Mouse (Mus musculus) hindbrain, postnatal 0 days (tissue): ENCODE measurements around the gene Tlx2. TPM values are rescaled to one million over a fixed set of nuclear protein-coding genes. Genes with fewer than 3 reads are reported as not detected.

ENCODE experiments used
- ATAC-seq: fragments of 200-750 bp; cut with Nextera tagmentation; 2 replicates; pipeline ENCODE4 v1.8.0; 2017; ENCODE audit warnings: mild to moderate bottlenecking, moderate TSS enrichment, moderate library complexity
- DNase-seq: peaks from one replicate; pipeline ENCODE4 v3.0.0-alpha.2; 2015; ENCODE audit warnings: low spot score
- H3K27ac ChIP-seq: fragments of 300-500 bp; sonication (generic); 2 replicates; pipeline ENCODE4 v1.5.1; 2014; ENCODE audit warnings: mild to moderate bottlenecking
- H3K27me3 ChIP-seq: fragments of 300-500 bp; sonication (generic); 2 replicates; pipeline ENCODE4 v1.6.1; 2014; ENCODE audit warnings: low read length, mixed read lengths; ENCODE audit not compliant: insufficient read depth
- H3K36me3 ChIP-seq: fragments of 300-500 bp; sonication (generic); 2 replicates; pipeline ENCODE4 v1.6.1; 2014; ENCODE audit warnings: low read length, mixed read lengths; ENCODE audit not compliant: insufficient read depth
- H3K4me1 ChIP-seq: fragments of 300-500 bp; sonication (generic); 2 replicates; pipeline ENCODE4 v1.6.1; 2014; ENCODE audit warnings: antibody characterized with exemption, low read length, mixed read lengths; ENCODE audit not compliant: insufficient read depth
- H3K4me2 ChIP-seq: fragments of 300-500 bp; sonication (generic); 2 replicates; pipeline ENCODE4 v1.6.1; 2014; ENCODE audit warnings: low read depth, mild to moderate bottlenecking, low read length, moderate library complexity, mixed read lengths
- H3K4me3 ChIP-seq: fragments of 300-500 bp; sonication (generic); 2 replicates; pipeline ENCODE4 v1.5.1; 2014; ENCODE audit warnings: low read length
- H3K9ac ChIP-seq: fragments of 300-500 bp; sonication (generic); replicated peaks from 2 replicates; pipeline ENCODE4 v1.6.1; 2014; ENCODE audit warnings: mild to moderate bottlenecking, low read length, moderate library complexity, mixed read lengths
- H3K9me3 ChIP-seq: fragments of 300-500 bp; sonication (generic); 2 replicates; pipeline ENCODE4 v1.6.1; 2016; ENCODE audit warnings: low read length, mixed read lengths
- CTCF ChIP-seq: IDR thresholded peaks from 2 replicates; pipeline ENCODE4 v1.5.1; 2016; ENCODE audit warnings: antibody characterized with exemption, control low read depth, low read depth
- WGBS: fragments of 180-500 bp; shearing (Covaris S2); extraction: QIAGEN DNeasy Blood & Tissue Kit; methylation state at CpG from one replicate; pipeline ENCODE4 v1.1.7; 2014; 5-methylcytosine and 5-hydroxymethylcytosine counted together
- polyA plus RNA-seq: library from polyadenylated mRNA; unstranded; fragments of >200 nt; fragmentation: Nextera tagmentation; extraction: Ambion mirVana; gene quantifications from 2 replicates; pipeline ENCODE4 v1.2.1, GENCODE M21; 2015
- total RNA-seq: library from RNA; depleted of rRNA; stranded (reverse); fragments of >200 nt; gene quantifications from 2 replicates; pipeline ENCODE4 v1.2.3, GENCODE M21; 2014

Tlx2 gene
- total and polyA plus RNA-seq, 2 experiments from 2014 or later: not detected

DNA sequence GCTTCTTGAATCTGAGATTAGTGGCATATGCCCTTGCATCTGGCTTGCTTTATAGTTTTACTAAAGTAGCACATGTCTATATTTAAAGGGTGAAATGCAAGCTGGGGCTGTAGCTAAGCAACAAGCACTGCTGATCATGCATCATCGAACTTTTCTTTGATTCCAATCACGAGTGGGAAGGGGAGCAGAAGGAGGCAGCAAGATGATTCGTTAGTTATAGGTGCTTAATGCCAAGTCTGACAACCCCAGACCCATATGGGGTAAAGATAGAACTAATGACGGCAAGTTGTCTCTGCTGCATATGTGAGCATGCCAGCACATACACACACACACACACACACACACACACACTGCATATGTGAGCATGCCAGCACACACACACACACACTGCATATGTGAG lies 34.1 kb upstream of the Tlx2 start:
- ATAC-seq (no peak), DNase-seq (no peak)
- TF ChIP-seq CTCF: no peak
- peaks cover 7% of the 10 kb centered on the region; the same call in 1 of the 2 replicates for H3K36me3 ChIP-seq
- 45% methylated on average over 4 of the region's 4 CpGs for whole genome bisulfite sequencing
- no peaks in the 10 kb centered on the region for H3K27me3 ChIP-seq
- no peak overlapping the region for H3K27ac ChIP-seq
- no peak overlapping the region for H3K4me2 ChIP-seq
- peaks cover 23% of the 10 kb centered on the region for H3K4me1 ChIP-seq
- no peaks in the 10 kb centered on the region for H3K9me3 ChIP-seq
- no peak overlapping the region for H3K9ac ChIP-seq
- no peak overlapping the region for H3K4me3 ChIP-seq

DNA sequence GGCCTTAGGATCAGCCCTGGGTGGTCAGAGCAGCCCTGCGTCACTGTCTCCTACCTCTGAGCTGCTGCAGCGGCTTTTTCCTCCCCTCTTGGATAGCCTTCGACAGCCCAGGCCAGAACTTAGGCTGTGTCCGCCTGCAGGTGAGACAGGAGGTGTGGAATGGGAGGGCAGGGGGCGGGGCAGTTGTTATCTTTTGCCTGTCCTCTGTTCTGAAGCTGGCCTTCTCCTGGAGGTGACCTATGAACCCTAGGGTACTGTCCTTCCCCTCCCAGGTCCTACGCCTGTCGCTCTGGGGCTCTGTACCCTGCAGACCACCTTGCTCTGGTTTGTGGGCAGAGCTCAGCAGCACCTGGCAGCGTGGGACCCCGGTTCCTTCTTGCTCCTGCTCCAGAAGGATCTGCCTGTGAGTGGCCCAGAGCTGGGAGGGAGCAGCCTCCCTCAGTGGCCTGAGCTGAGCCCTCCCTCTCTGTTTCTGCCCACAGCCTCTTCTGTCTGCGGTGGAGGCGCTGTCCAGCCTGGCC lies 33.1 kb upstream of the Tlx2 start:
- Histone ChIP-seq H3K27ac (no peak overlapping the region), H3K4me3 (peak overlapping the region; percentile 75), H3K9ac (peak overlapping the region; percentile 80; the same call in 1 of the 2 replicates), H3K36me3 (peaks cover 7% of the 10 kb centered on the region; the same call in 1 of the 2 replicates), H3K4me2 (peak overlapping the region; percentile 90), H3K4me1 (peaks cover 19% of the 10 kb centered on the region), H3K27me3 (no peaks in the 10 kb centered on the region), H3K9me3 (no peaks in the 10 kb centered on the region)
- ATAC-seq (no peak), DNase-seq (no peak)
- 49% methylated on average over 11 of the region's 11 CpGs for WGBS
- no peak for TF ChIP-seq CTCF

DNA sequence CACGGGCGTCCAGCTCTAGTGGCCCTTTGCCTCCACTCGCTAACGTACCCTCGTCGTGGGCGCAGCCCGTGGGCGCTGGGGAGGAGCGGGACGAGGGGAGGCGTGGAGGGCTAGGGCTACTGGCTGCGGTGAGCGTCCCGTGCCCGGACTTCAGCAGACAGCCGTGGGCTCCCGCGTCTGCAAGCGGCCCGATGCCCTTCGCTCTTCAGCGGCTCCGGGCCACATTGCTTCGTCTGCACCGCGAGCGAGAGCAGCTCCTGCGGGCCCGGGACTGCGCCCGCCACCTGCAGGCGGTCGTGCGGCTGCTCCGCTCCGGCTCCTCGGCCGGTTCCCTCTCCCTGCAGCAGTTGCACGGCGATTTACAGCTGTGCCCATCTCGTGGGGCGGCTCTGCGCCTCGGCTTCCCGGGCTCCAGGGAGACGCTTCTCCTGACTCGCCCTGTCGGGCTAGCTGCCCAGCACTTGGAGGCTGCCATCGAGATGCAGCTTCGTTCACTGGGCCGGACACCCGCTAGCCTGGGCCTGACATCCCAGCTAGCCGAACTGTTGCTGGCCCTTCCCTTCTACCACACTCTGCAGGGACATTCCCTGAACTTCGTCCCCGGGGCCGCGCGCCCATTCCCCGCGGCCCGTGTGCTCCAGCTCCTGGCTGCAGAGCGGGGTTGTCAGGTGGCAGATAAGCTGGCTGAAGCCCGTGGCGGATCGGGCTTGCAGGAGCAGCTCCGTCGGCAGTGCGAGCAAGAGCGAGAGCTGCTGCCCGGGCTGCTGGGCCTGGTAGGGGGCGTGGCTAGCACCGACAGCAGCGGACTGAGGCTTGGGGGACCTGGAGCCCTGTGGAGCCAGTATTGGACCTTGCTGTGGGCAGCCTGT lies 31.8 kb upstream of the Tlx2 start:
- WGBS: under 1% methylated on average over 63 of the region's 74 CpGs
- Histone ChIP-seq H3K4me2 (peak overlapping the region; percentile 90), H3K9ac (peak overlapping the region; percentile 80), H3K27ac (peak overlapping the region; percentile 91), H3K4me3 (peak overlapping the region; percentile 75), H3K27me3 (no peaks in the 10 kb centered on the region), H3K36me3 (peaks cover 3% of the 10 kb centered on the region; the same call in 1 of the 2 replicates), H3K9me3 (no peaks in the 10 kb centered on the region), H3K4me1 (peaks cover 15% of the 10 kb centered on the region)
- DNase-seq (peak; percentile 70), ATAC-seq (peak; percentile 81)
- TF ChIP-seq CTCF: peak; percentile 29; the same call in 1 of the 2 replicates

DNA sequence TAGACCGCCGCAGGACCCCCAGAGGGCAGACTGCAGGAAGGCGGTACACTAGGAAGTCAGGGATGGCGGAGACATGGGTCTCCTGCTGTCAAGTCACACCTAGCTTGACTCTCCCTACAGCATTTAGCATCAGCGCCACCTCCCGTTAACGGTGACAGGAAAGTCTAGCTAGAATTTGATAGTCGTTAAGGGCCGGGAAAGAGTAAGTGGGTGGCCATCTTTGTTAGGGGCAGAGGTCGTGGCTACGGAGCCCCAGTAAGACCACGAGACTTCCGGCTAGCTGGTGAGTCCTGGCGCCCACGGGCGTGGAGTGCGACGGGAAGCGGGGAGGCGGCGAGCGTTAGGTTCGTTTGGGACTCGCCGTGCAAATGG lies 31.2 kb upstream of the Tlx2 start, which contains the start of the genes Ccdc142 and Gm42688:
TSS of gene Ccdc142 (plus strand) at position 286 of the 372 bp plus-strand sequence.
TSS of gene Gm42688 (plus strand) at position 302 of the 372 bp plus-strand sequence.
- H3K27me3 ChIP-seq: no peaks in the 10 kb centered on the region
- WGBS: under 1% methylated on average over 25 of the region's 25 CpGs
- H3K9ac ChIP-seq: peak within 1 kb of the TSS; percentile 80
- peaks cover 15% of the 10 kb centered on the region for H3K4me1 ChIP-seq
- H3K27ac ChIP-seq: peak within 1 kb of the TSS; percentile 91
- peak within 1 kb of the TSS; percentile 75 for H3K4me3 ChIP-seq
- TF ChIP-seq CTCF: peak; percentile 80
- H3K4me2 ChIP-seq: peak within 1 kb of the TSS; percentile 90
- no peaks in the 10 kb centered on the region for H3K9me3 ChIP-seq
- ATAC-seq: peak; percentile 93
- H3K36me3 ChIP-seq: peaks cover 3% of the 10 kb centered on the region; the same call in 1 of the 2 replicates
- DNase-seq: peak; percentile 94

DNA sequence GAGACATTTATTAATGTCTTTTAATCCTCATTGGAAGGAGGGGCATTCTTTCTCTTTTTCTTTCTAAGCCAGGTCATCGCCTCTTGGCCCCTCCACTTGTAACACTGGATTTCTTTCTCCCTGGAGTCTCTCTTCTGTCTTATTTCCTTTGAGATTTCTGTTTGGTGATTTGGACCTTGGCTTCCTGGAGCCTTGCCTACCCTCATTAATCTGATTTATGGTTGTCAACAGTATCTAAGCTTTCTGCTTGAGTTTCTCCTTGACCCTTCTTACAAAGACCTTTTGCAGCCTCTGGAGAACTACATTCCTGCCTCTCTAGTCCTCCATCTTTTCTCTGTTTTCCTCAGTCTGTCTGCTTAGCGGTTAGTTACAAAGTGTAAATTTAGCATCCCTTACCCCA lies 28.3 kb upstream of the Tlx2 start:
- Histone ChIP-seq H3K4me1 (peaks cover 12% of the 10 kb centered on the region), H3K9me3 (no peaks in the 10 kb centered on the region), H3K4me3 (no peak overlapping the region), H3K36me3 (no peaks in the 10 kb centered on the region), H3K27ac (no peak overlapping the region), H3K4me2 (no peak overlapping the region), H3K9ac (no peak overlapping the region), H3K27me3 (no peaks in the 10 kb centered on the region)
- DNase-seq: no peak
- no peak for ATAC-seq
- no peak for TF ChIP-seq CTCF
- 74% methylated on average over 2 of the region's 2 CpGs for WGBS

DNA sequence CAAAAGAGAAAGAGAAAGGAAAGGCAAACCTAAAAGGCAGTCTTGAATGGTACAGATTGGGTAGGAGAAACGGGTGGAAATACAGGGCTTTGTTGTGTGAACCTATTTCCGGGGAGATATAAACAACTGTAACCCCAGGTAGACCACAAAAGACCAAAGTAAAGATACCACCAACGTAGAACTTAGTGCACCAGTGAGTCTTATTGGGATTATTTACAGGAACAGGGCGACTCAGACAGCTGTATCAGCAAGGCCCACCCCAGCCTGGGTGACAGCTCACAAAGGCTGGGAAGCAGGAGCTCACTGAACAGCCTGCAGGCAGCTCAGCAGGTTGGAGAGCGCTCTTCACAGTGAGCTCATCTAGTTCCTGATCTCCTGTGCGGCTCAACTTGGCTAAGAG lies 25.9 kb upstream of the Tlx2 start:
- Histone ChIP-seq H3K4me1 (no peaks in the 10 kb centered on the region), H3K27me3 (no peaks in the 10 kb centered on the region), H3K4me3 (no peak overlapping the region), H3K9ac (no peak overlapping the region), H3K27ac (no peak overlapping the region), H3K4me2 (no peak overlapping the region), H3K36me3 (no peaks in the 10 kb centered on the region), H3K9me3 (no peaks in the 10 kb centered on the region)
- TF ChIP-seq CTCF: no peak
- no peak for ATAC-seq
- no peak for DNase-seq
- 48% methylated on average over 6 of the region's 6 CpGs for WGBS
